Mouse (Mus musculus) olfactory bulb, adult 2 months (tissue): ENCODE measurements around the gene Gm3646. TPM values are rescaled to one million over a fixed set of nuclear protein-coding genes. Genes with fewer than 3 reads are reported as not detected.

ENCODE experiments used
- H3K27ac ChIP-seq: fragments of 200-500 bp; 2 replicates; pipeline ENCODE4 v1.5.1; 2012; ENCODE audit warnings: low read depth, low read length; ENCODE audit not compliant: insufficient read depth
- H3K4me1 ChIP-seq: fragments of 200-500 bp; 2 replicates; pipeline ENCODE4 v1.6.1; 2012; ENCODE audit warnings: low read length; ENCODE audit not compliant: control insufficient read depth, insufficient read depth
- H3K4me3 ChIP-seq: fragments of 200-500 bp; 2 replicates; pipeline ENCODE4 v1.5.1; 2012; ENCODE audit warnings: mild to moderate bottlenecking, low read depth, low read length, moderate library complexity; ENCODE audit not compliant: insufficient read depth
- CTCF ChIP-seq: fragments of 200-500 bp; IDR thresholded peaks from 2 replicates; pipeline ENCODE4 v1.5.1; 2012; ENCODE audit warnings: low read depth, mild to moderate bottlenecking, low read length, moderate library complexity; ENCODE audit not compliant: insufficient read depth
- POLR2A ChIP-seq: fragments of 200-500 bp; IDR thresholded peaks from 2 replicates; pipeline ENCODE4 v1.6.1; 2012; ENCODE audit warnings: mild to moderate bottlenecking, low read depth, low read length, moderate library complexity; ENCODE audit not compliant: insufficient read depth
- whole genome bisulfite sequencing: fragments of 180-500 bp; shearing (Covaris S2); methylation state at CpG from one replicate; pipeline ENCODE4 v1.1.7; 2018; 5-methylcytosine and 5-hydroxymethylcytosine counted together
- polyA plus RNA-seq: library from polyadenylated mRNA; stranded (reverse); fragments of >200 nt; gene quantifications from 2 replicates; pipeline ENCODE4 v1.2.4, GENCODE M21; 2012; ENCODE audit warnings: low replicate concordance; ENCODE audit not compliant: missing spikeins, insufficient read depth, insufficient read length

Gm3646 gene
- polyA plus RNA-seq, 1 experiment: not detected

- Histone ChIP-seq H3K4me3 (no peak overlapping the region), H3K27ac (no peak overlapping the region), H3K4me1 (peaks cover 4% of the 10 kb centered on the region; the same call in 1 of the 2 replicates)
- WGBS: 42% methylated on average over 12 of the region's 12 CpGs
- no peak for TF ChIP-seq POLR2A
- TF ChIP-seq CTCF: no peak
These were observed 33.5 kb upstream of the Gm3646 start for GRCm38 (mm10) chr1:39838487-39839169.

GRCm38 (mm10) chr1:39831594-39832039, 26.5 kb upstream of the Gm3646 start:
- TF ChIP-seq CTCF (no peak), POLR2A (no peak)
- no peaks in the 10 kb centered on the region for H3K4me1 ChIP-seq
- no peak overlapping the region for H3K4me3 ChIP-seq
- no peak overlapping the region for H3K27ac ChIP-seq
- WGBS: 89% methylated on average over 4 of the region's 4 CpGs

- Histone ChIP-seq H3K27ac (no peak overlapping the region), H3K4me1 (no peaks in the 10 kb centered on the region), H3K4me3 (no peak overlapping the region)
- no peak for TF ChIP-seq POLR2A
- no peak for TF ChIP-seq CTCF
- WGBS: 93% methylated on average over 11 of the region's 11 CpGs
These were observed 25.9 kb upstream of the Gm3646 start for GRCm38 (mm10) chr1:39830786-39831593.

GRCm38 (mm10) chr1:39824902-39825301, 19.8 kb upstream of the Gm3646 start:
- TF ChIP-seq CTCF (no peak), POLR2A (no peak)
- H3K4me1 ChIP-seq: no peaks in the 10 kb centered on the region
- WGBS: 78% methylated on average over 4 of the region's 4 CpGs
- H3K27ac ChIP-seq: no peak overlapping the region
- no peak overlapping the region for H3K4me3 ChIP-seq

GRCm38 (mm10) chr1:39824240-39824639, 19.1 kb upstream of the Gm3646 start:
- H3K4me3 ChIP-seq: no peak overlapping the region
- H3K27ac ChIP-seq: no peak overlapping the region
- 56% methylated on average over 4 of the region's 4 CpGs for WGBS
- no peaks in the 10 kb centered on the region for H3K4me1 ChIP-seq
- TF ChIP-seq CTCF (no peak), POLR2A (no peak)

- Histone ChIP-seq H3K4me1 (no peaks in the 10 kb centered on the region), H3K4me3 (no peak overlapping the region), H3K27ac (no peak overlapping the region)
- 56% methylated on average over 10 of the region's 10 CpGs for WGBS
- TF ChIP-seq POLR2A (no peak), CTCF (no peak)
These were observed 14.5 kb upstream of the Gm3646 start for GRCm38 (mm10) chr1:39819596-39819995.

GRCm38 (mm10) chr1:39815766-39816165, 10.6 kb upstream of the Gm3646 start:
- TF ChIP-seq POLR2A (no peak), CTCF (no peak)
- no peaks in the 10 kb centered on the region for H3K4me1 ChIP-seq
- H3K4me3 ChIP-seq: no peak overlapping the region
- H3K27ac ChIP-seq: no peak overlapping the region
- 89% methylated on average over 5 of the region's 5 CpGs for WGBS

GRCm38 (mm10) chr1:39813067-39813466, 7.9 kb upstream of the Gm3646 start:
- H3K4me3 ChIP-seq: no peak overlapping the region
- 86% methylated on average over 4 of the region's 4 CpGs for WGBS
- H3K4me1 ChIP-seq: no peaks in the 10 kb centered on the region
- TF ChIP-seq CTCF: no peak
- H3K27ac ChIP-seq: no peak overlapping the region

GRCm38 (mm10) chr1:39804789-39805188, 343 bp downstream of the Gm3646 start:
- 75% methylated on average over 6 of the region's 6 CpGs for WGBS
- Histone ChIP-seq H3K4me1 (peaks cover 2% of the 10 kb centered on the region; the same call in 1 of the 2 replicates), H3K4me3 (no peak overlapping the region), H3K27ac (no peak overlapping the region)
- TF ChIP-seq POLR2A (no peak), CTCF (no peak)
